Mouse (Mus musculus) lung, postnatal 14 days (tissue): ENCODE data around the gene Slc2a3.
A peak's percentile ranks its signal among the peaks of the same experiment; 100 is the strongest.

Experiments
- DNase-seq: peaks from one replicate; pipeline ENCODE4 v3.0.0; 2021

Gene Slc2a3

GRCm38 (mm10) chr6:122801301-122801800, at the start of gene Slc2a3:
Gene Slc2a3, minus strand, starts transcription at chr6:122801640.
- peak; percentile 48 for DNase-seq

- no peak for DNase-seq
These were observed 42.3 kb upstream of the Slc2a3 start for GRCm38 (mm10) chr6:122843759-122844158.

GRCm38 (mm10) chr6:122837539-122837938, 36.1 kb upstream of the Slc2a3 start:
- DNase-seq: no peak

- no peak for DNase-seq
These were observed 35.5 kb upstream of the Slc2a3 start for GRCm38 (mm10) chr6:122836974-122837373.

GRCm38 (mm10) chr6:122834365-122834764, 32.9 kb upstream of the Slc2a3 start:
- peak; percentile 57 for DNase-seq

GRCm38 (mm10) chr6:122832880-122833279, 31.4 kb upstream of the Slc2a3 start:
- no peak for DNase-seq

- peak; percentile 28 for DNase-seq
These were observed 26.6 kb upstream of the Slc2a3 start for GRCm38 (mm10) chr6:122828086-122828485.

- peak; percentile 60 for DNase-seq
These were observed 24.7 kb upstream of the Slc2a3 start for GRCm38 (mm10) chr6:122825923-122826742.

GRCm38 (mm10) chr6:122825166-122825565, 23.7 kb upstream of the Slc2a3 start:
- DNase-seq: no peak

- DNase-seq: peak; percentile 32
These were observed 22.6 kb upstream of the Slc2a3 start for GRCm38 (mm10) chr6:122824086-122824485.

GRCm38 (mm10) chr6:122821822-122822221, 20.4 kb upstream of the Slc2a3 start:
- no peak for DNase-seq

GRCm38 (mm10) chr6:122820799-122821650, 19.6 kb upstream of the Slc2a3 start:
- DNase-seq: peak; percentile 10

GRCm38 (mm10) chr6:122820071-122820798, 18.8 kb upstream of the Slc2a3 start:
- peak; percentile 32 for DNase-seq

GRCm38 (mm10) chr6:122819306-122820070, 18.0 kb upstream of the Slc2a3 start, which contains the start of gene Foxj2:
Gene Foxj2, plus strand, starts transcription at chr6:122819914.
- peak; percentile 78 for DNase-seq

- no peak for DNase-seq
These were observed 12.2 kb upstream of the Slc2a3 start for GRCm38 (mm10) chr6:122813640-122814039.

GRCm38 (mm10) chr6:122812716-122813115, 11.3 kb upstream of the Slc2a3 start:
- DNase-seq: no peak

- DNase-seq: peak; percentile 34
These were observed 10.5 kb upstream of the Slc2a3 start for GRCm38 (mm10) chr6:122811771-122812600.

- peak; percentile 94 for DNase-seq
These were observed 9.8 kb upstream of the Slc2a3 start for GRCm38 (mm10) chr6:122811280-122811652.

- peak; percentile 96 for DNase-seq
These were observed 9.3 kb upstream of the Slc2a3 start for GRCm38 (mm10) chr6:122810615-122811279.

- no peak for DNase-seq
These were observed 8.7 kb upstream of the Slc2a3 start for GRCm38 (mm10) chr6:122810022-122810614.
